Mouse (Mus musculus) erythroblast, embryonic 14.5 days (primary cell): ENCODE measurements around the gene Ttc9b.

ENCODE experiments used
- GATA1 ChIP-seq: IDR thresholded peaks from 2 replicates; pipeline ENCODE4 v1.6.1; 2012; ENCODE audit warnings: low read length, inconsistent platforms, mixed read lengths
- TAL1 ChIP-seq: IDR thresholded peaks from 3 replicates; pipeline ENCODE4 v1.6.1; 2012; ENCODE audit warnings: low read length, inconsistent platforms, mixed read lengths

- TF ChIP-seq TAL1 (no peak), GATA1 (no peak)
These were observed 29.5 kb downstream of the Ttc9b start for GRCm38 (mm10) chr7:27683218-27683617.
